Mouse (Mus musculus): ENCODE data around the gene Dnajc16. TPM values are rescaled to one million over a fixed set of nuclear protein-coding genes. Genes with fewer than 3 reads are reported as not detected.

Gene Dnajc16
- total RNA-seq, 2 experiments from 2014 or later: 6.9 to 9.2 TPM

- no peak for ATAC-seq (replicated peaks; ENCODE audit: poor library complexity, severe bottlenecking)
Observed at GRCm38 (mm10) chr4:141766668-141767352, 23.9 kb downstream of the Dnajc16 start.

- ATAC-seq (replicated peaks; ENCODE audit: poor library complexity, severe bottlenecking): peak; percentile 85
Observed at GRCm38 (mm10) chr4:141766316-141766667, 24.4 kb downstream of the Dnajc16 start.

GRCm38 (mm10) chr4:141765008-141765407 is 25.7 kb downstream of the Dnajc16 start:
- ATAC-seq (replicated peaks; ENCODE audit: poor library complexity, severe bottlenecking): no peak

- ATAC-seq (replicated peaks; ENCODE audit: poor library complexity, severe bottlenecking): no peak
Observed at GRCm38 (mm10) chr4:141763476-141763875, 27.3 kb downstream of the Dnajc16 start.

- no peak for ATAC-seq (replicated peaks; ENCODE audit: poor library complexity, severe bottlenecking)
Observed at GRCm38 (mm10) chr4:141762102-141762598, 28.6 kb downstream of the Dnajc16 start.

GRCm38 (mm10) chr4:141760942-141761341 is 29.8 kb downstream of the Dnajc16 start:
- no peak for ATAC-seq (replicated peaks; ENCODE audit: poor library complexity, severe bottlenecking)

- ATAC-seq (replicated peaks; ENCODE audit: poor library complexity, severe bottlenecking): no peak
Observed at GRCm38 (mm10) chr4:141758874-141759542, 31.7 kb downstream of the Dnajc16 start.

- no peak for ATAC-seq (replicated peaks; ENCODE audit: poor library complexity, severe bottlenecking)
Observed at GRCm38 (mm10) chr4:141757124-141757523, 33.6 kb downstream of the Dnajc16 start.

- ATAC-seq (replicated peaks; ENCODE audit: poor library complexity, severe bottlenecking): no peak
Observed at GRCm38 (mm10) chr4:141755375-141755930, 35.3 kb downstream of the Dnajc16 start.

GRCm38 (mm10) chr4:141752076-141752421 is 38.7 kb downstream of the Dnajc16 start:
- no peak for ATAC-seq (replicated peaks; ENCODE audit: poor library complexity, severe bottlenecking)

- no peak for ATAC-seq (replicated peaks; ENCODE audit: poor library complexity, severe bottlenecking)
Observed at GRCm38 (mm10) chr4:141751419-141752075, 39.2 kb downstream of the Dnajc16 start.

- ATAC-seq (replicated peaks; ENCODE audit: poor library complexity, severe bottlenecking): no peak
Observed at GRCm38 (mm10) chr4:141750826-141751225, 39.9 kb downstream of the Dnajc16 start.

- ATAC-seq (replicated peaks; ENCODE audit: poor library complexity, severe bottlenecking): no peak
Observed at GRCm38 (mm10) chr4:141749557-141749956, 41.2 kb downstream of the Dnajc16 start.

GRCm38 (mm10) chr4:141746578-141747346 is 44.0 kb downstream of the Dnajc16 start, which contains the start of gene Agmat:
Gene Agmat (plus strand): TSS chr4:141746672.
- ATAC-seq (replicated peaks; ENCODE audit: poor library complexity, severe bottlenecking): peak; percentile 17; the same call in 1 of the 2 replicates

GRCm38 (mm10) chr4:141742381-141742780 is 48.4 kb downstream of the Dnajc16 start:
- ATAC-seq (replicated peaks; ENCODE audit: poor library complexity, severe bottlenecking): no peak

- no peak for ATAC-seq (replicated peaks; ENCODE audit: poor library complexity, severe bottlenecking)
Observed at GRCm38 (mm10) chr4:141741856-141742255, 48.9 kb downstream of the Dnajc16 start.

- no peak for ATAC-seq (replicated peaks; ENCODE audit: poor library complexity, severe bottlenecking)
Observed at GRCm38 (mm10) chr4:141738015-141738414, 52.7 kb downstream of the Dnajc16 start.

GRCm38 (mm10) chr4:141736856-141737255 is 53.9 kb downstream of the Dnajc16 start:
- ATAC-seq (replicated peaks; ENCODE audit: poor library complexity, severe bottlenecking): peak; percentile 68

GRCm38 (mm10) chr4:141735206-141735560 is 55.5 kb downstream of the Dnajc16 start:
- no peak for ATAC-seq (replicated peaks; ENCODE audit: poor library complexity, severe bottlenecking)
